Mouse (Mus musculus) spleen, embryonic (tissue): ENCODE measurements around the gene Irf5.

Experiments
- CTCF ChIA-PET: fragments of 350-600 bp; sonication (Branson Sonifier 250); formaldehyde crosslinking; loops from one replicate; lab custom pipeline; 2022; lab: Charles Lee

Irf5 gene

GRCm38 (mm10) chr6:29526281-29527251 lies at the start of gene Irf5:
Gene Irf5, plus strand, starts transcription at chr6:29526625.
- CTCF ChIA-PET = interaction anchor here (0.9 kb wide), 1 partner anchor 7 kb away, joined by 3 read pairs; no protein-coding TSS in a partner anchor

DNA sequence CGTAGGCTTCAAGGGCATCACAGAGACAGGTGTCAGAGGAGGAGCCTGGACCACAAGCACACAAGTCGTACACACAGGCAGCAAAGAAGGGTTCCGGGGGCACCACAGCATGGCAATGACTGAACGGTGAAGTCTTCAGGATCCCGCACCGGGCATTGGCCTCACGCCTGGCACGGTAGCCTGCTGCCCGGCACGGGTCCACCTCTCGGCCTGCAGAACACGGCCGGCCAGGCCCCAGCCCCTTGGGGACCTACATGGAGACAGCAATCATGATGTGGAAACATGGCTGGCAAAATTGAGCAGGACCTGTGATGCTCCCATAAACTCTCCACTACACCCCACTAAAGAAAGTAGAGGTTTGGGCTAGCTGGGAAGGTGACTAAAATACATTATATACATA lies 43.7 kb upstream of the Irf5 start:
- CTCF ChIA-PET = no interaction called here

- CTCF ChIA-PET = interaction anchor here (0.6 to 0.9 kb wide), 3 partner anchors 10 to 51 kb away, joined by 3 read pairs; no protein-coding TSS in a partner anchor
Measured at GRCm38 (mm10) chr6:29484716-29485559, 41.5 kb upstream of the Irf5 start.

- CTCF ChIA-PET = interaction anchor here (0.6 to 0.9 kb wide), 2 partner anchors 10 to 50 kb away, joined by 3 to 7 read pairs; no protein-coding TSS in a partner anchor
Measured at GRCm38 (mm10) chr6:29485951-29486350, 40.5 kb upstream of the Irf5 start.

- CTCF ChIA-PET = no interaction called here
Measured at GRCm38 (mm10) chr6:29494101-29494500, 32.3 kb upstream of the Irf5 start.

DNA sequence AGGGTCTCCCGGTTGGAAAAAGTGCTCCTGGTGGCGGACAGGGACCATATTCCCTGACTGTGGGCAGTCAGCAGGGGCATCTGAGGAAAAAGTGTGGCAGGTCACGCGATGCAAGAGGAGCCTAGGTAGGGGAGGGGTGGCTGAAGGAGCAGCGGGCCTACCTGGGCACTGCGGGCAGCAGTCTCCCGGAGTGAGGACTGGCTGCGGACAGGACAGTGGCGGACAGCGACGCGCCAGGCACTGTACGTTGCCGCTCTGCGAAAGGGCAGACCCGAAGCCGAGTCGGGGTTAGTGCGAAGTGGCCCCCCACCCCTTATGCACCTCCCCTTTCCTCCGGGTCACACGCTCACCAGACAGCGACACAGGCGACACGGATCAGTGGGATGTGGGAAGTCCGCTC lies 30.2 kb upstream of the Irf5 start:
- CTCF ChIA-PET = no interaction called here

DNA sequence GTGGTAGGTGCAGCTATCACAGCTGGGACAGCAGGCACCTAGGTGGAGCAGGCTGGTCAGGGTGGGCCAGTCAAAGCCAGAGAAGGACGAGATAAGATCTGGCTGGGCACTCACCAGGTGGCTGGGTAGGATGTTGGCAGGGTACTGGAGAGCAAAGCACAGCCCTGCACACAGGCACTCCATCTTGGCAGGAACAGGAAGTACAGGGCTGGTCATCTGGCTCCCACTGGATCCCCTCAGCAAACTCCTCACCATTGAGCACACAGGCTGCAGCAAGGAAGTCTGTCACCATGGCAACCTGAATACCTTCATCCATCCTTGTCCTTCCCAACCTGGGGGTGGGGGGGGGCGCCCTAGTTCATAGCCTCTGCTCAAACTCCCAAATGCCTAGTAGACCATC lies 28.6 kb upstream of the Irf5 start:
- CTCF ChIA-PET = no interaction called here

- CTCF ChIA-PET = no interaction called here
Measured at GRCm38 (mm10) chr6:29500177-29500576, 26.2 kb upstream of the Irf5 start.

GRCm38 (mm10) chr6:29500810-29501209 lies 25.6 kb upstream of the Irf5 start:
- CTCF ChIA-PET = no interaction called here

GRCm38 (mm10) chr6:29501599-29501998 lies 24.8 kb upstream of the Irf5 start:
- CTCF ChIA-PET = interaction anchor here (0.7 kb wide), 1 partner anchor 17 kb away, joined by 3 read pairs; no protein-coding TSS in a partner anchor

- CTCF ChIA-PET = no interaction called here
Measured at GRCm38 (mm10) chr6:29505493-29505892, 20.9 kb upstream of the Irf5 start.

DNA sequence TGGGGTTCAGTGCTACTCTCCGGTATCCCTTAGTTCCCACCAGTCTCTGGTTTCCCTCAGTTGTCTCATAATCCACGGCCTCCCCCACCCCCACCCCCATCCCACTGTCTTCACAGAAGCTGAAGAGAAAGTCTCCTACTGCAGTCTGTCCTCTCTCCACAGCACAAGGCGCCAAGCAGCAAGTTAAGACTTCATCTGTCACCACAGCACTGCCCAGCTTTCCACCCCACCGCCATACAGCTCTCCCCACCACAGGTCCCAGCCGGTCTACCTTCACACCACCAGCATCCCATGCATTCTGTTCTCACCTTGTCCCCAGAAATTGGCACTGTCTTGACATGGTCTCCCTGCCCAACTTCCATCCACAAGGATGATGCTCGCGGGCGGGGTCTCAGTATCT lies 19.6 kb upstream of the Irf5 start:
- CTCF ChIA-PET = no interaction called here

DNA sequence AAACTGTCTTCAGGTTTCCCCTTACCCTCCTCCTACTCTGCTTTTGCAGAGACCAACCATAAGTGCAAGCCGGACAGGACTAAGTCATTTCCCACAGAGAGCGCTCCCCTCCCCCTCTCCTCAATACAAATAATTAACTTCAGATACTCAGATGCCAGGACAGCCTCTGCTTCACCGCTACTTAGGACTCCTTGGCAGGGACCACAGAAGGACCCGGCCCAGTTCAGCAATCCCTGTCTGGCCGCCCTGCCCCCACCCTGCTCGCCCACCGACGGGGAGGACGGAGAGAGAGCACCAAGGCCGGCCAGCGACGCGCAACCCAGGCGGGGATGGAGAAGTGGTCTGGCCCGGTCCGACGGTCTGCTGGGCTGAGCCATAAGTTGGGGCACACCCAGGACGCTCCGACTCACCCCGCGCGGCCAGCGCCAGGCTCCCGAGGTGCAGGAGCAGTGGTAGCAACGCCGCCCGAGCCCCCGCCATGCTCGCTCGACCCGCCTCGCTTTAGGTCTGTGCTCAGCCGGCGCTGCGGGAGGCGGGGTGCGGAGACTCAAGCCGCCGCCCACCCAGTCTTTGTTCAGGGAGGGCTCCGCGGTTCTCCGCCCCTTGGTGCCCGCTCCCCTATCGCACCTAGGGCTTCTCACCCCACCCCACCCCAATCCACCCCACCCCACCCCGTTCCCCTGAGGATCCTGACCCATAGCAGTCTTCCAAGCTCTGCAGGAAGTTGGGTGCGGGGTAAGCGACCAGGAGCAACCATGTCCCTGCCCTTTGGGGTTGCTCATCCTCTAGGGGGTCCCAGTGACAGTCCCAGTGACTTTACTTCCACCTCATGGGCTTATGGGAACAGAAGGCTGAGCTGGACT lies 18.7 kb upstream of the Irf5 start, which contains the start of gene Kcp:
Gene Kcp, minus strand, starts transcription at position 506 of the 863 bp plus-strand sequence.
- CTCF ChIA-PET = no interaction called here

DNA sequence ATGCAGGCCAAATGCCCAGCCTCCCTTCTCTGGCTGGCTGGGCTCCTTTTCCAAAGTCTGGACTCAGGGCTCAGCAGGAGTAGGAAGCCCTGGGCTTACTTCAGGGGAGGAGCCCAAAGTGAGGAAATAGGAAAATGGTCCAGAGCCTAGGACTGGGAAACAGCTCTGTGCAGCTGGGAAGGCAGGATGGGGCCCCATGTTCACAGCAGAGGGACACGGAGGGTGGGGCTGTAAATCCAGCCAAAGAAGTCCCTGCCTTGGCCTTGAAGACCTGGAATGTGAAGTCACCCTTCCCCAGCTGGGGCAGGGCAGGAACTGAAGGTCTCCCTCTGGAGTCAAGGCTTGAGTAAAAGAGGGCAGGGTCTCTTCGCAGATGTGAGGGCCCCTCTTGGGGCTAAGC lies 17.3 kb upstream of the Irf5 start:
- CTCF ChIA-PET = no interaction called here

DNA sequence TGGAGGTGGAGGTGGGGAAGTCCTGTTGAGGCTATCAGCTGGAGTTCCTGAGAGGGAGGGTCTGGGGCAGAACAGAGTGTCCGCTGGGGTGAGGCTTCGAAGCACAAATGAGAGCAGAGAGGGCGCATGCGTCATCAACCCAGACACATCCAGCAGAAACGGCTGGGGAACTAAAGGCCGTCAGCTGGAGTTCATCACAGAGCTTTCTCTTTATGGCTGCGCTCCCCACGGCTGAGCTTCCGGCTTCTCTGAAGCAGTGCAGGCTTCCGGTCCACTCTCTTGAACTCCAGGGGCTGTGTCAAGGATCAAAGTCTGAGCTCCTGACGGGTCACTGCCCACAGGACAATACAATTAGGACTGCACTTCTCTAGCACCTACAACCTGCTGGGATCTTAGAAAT lies 13.1 kb upstream of the Irf5 start:
- CTCF ChIA-PET = interaction anchor here (1.1 to 1.2 kb wide), 2 partner anchors 10 to 17 kb away, joined by 3 read pairs; no protein-coding TSS in a partner anchor

GRCm38 (mm10) chr6:29517139-29517538 lies 9.3 kb upstream of the Irf5 start:
- CTCF ChIA-PET = interaction anchor here (2.1 kb wide), 1 partner anchor 18 kb away, joined by 6 read pairs; no protein-coding TSS in a partner anchor

- CTCF ChIA-PET = interaction anchor here (0.8 to 1.5 kb wide), 2 partner anchors 10 to 25 kb away, joined by 3 to 5 read pairs; no protein-coding TSS in a partner anchor
Measured at GRCm38 (mm10) chr6:29522626-29523300, 3.7 kb upstream of the Irf5 start.

DNA sequence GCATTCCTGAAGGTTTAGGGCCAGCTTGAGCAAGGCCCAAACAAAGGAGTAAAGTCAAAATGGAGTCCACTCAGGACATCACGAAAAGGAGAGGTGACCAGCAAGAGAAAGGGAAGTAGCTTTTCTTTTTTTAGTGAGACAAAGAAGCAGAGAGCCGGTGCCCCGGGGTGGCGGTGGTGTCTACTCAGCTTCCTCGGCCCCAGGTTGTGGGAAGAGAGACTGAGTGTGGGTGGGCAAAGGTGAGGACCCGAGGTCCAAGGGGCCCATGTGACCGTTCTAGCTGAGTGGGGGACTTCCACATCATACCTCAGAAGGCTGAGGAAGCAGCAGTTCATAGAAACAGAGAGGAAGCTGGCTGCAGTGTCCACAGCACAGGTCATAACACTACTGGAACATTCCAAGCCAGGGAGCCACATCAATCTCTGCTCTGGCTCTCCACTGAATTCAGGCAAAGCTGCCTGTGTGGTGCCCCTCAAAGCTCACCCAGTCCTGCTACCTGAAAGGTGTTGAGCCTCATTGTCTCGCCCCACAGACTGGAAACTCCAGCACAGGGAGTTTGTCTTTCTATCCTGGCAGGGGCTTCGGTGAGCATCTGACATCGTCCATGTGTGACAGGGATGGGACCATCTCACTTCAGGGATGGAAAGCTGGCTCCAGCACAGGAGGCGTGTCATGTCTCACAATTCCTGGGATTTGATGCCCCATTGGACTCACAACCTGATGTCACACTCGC lies 3.0 kb upstream of the Irf5 start:
- CTCF ChIA-PET = interaction anchor here (0.8 to 1.5 kb wide), 2 partner anchors 10 to 24 kb away, joined by 3 to 5 read pairs; no protein-coding TSS in a partner anchor

- CTCF ChIA-PET = interaction anchor here (1.1 to 1.5 kb wide), 2 partner anchors 11 to 12 kb away, joined by 3 read pairs; no protein-coding TSS in a partner anchor
Measured at GRCm38 (mm10) chr6:29524034-29524489, 2.4 kb upstream of the Irf5 start.
